Mouse (Mus musculus) effector memory CD4-positive, alpha-beta T cell, adult 7 months (primary cell): ENCODE results near the gene Usp36. TPM values are rescaled to one million over a fixed set of nuclear protein-coding genes. Genes with fewer than 3 reads are reported as not detected.

Experiments used
- polyA plus RNA-seq: library from polyadenylated mRNA; unstranded; fragments of 100-300 nt; shearing (Covaris generic); gene quantifications from one replicate; pipeline ENCODE4 v1.2.1, GENCODE M21; 2017

Usp36 gene
- polyA plus RNA-seq, result 58.1 TPM

DNA sequence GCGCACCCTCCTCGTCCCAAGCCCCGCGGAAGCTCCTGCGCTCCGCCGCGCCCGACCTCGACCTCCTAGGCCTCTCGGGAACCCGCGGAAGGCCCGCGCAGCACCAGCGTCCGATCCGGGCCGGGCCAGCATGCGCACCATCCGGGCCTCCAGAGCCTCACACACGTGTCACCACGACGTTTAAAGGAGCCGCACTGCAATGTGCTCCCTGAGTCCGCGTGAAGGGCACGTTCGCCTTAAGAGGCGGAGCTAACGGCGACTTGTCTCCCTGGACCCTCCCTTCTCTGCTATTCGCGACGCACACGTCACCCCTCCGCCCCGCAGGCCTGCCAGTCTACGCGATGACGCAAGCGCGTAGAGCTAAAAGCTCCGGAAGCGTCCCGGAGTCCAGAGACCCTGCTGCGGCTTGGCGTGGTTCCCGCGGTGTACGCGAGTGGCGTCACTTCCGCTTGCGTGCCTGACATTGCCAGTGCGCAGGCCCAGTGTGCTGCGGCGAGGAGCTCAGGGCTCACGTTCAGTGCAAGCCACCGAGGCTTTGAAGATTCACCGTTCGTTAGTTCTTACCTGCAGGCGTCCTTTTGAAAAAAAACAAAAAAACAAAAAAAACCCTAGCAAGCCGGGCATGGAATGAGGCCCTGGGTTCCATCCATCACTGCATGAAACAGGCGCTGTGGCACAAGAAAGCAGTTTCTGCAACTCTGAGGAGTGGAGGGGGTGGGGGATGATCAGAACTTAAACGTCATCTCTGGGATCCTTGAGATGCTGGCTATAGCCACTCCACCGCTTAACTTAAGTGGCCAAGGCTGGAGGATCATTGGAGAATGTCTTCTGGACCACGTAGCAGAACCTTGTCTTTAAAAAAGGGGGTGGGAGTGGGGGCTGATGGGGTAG, at the start of gene Usp36:
Gene Usp36 (minus strand): TSS at position 246 of the 891 bp plus-strand sequence.

GRCm38 (mm10) chr11:118248150-118249011, 41.7 kb downstream of the Usp36 start, which contains the start of gene Cyth1:
Cyth1 (minus strand) TSS chr11:118248592.

Other genes with a start within 250 kb of the Usp36 start
- gene Dnah17, start 159.6 kb downstream of the Usp36 start, polyA plus RNA-seq, result 0.16 TPM
- 209 TPM for gene Cyth1, start 41.7 kb downstream of the Usp36 start, polyA plus RNA-seq
- not detected for gene Cep295nl, start 52.3 kb upstream of the Usp36 start, polyA plus RNA-seq
- 12.6 TPM for gene Timp2, start 65.5 kb upstream of the Usp36 start, polyA plus RNA-seq
- 83.4 TPM for gene Lgals3bp, start 111.8 kb upstream of the Usp36 start, polyA plus RNA-seq
- 44.2 TPM for gene Cant1, start 128.8 kb upstream of the Usp36 start, polyA plus RNA-seq
- not detected for gene C1qtnf1, start 138.0 kb upstream of the Usp36 start, polyA plus RNA-seq
- gene Engase, start 186.6 kb upstream of the Usp36 start, polyA plus RNA-seq, result 8.0 TPM